Mouse (Mus musculus) mesoderm, embryonic 11.5 days (tissue): ENCODE measurements around the gene Gm10097.

Experiments
- DNase-seq: peaks from one replicate; pipeline ENCODE4 v3.0.0-alpha.2; 2012; ENCODE audit warnings: low read depth, low spot score

Gene Gm10097

GRCm38 (mm10) chr10:5083716-5084115 is 14.7 kb downstream of the Gm10097 start:
- no peak for DNase-seq

- no peak for DNase-seq
Measured at GRCm38 (mm10) chr10:5085792-5086191, 16.8 kb downstream of the Gm10097 start.

GRCm38 (mm10) chr10:5086329-5086728 is 17.3 kb downstream of the Gm10097 start:
- DNase-seq = no peak

- no peak for DNase-seq
Measured at GRCm38 (mm10) chr10:5087336-5087735, 18.3 kb downstream of the Gm10097 start.

GRCm38 (mm10) chr10:5089133-5089532 is 20.1 kb downstream of the Gm10097 start:
- DNase-seq = peak; percentile 12

- DNase-seq = no peak
Measured at GRCm38 (mm10) chr10:5096996-5097753, 28.2 kb downstream of the Gm10097 start.

DNA sequence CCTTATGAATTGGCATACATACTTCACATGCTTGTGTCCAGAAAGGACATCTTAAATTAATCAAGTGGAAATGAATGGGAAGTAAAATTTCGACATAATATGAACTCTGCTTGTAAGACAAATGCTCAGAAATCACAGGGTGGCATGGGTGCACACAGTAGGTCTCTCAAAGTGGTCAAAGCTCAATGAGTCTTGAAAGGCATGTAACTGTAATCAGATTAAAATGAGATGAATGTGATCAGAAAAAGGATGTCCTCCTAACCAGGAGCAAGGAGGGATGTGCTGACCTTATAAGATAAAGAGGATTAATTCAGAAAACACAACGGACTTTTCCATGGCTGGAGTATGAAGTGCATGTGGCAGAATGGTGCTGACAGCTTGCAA is 28.8 kb downstream of the Gm10097 start:
- DNase-seq = no peak

GRCm38 (mm10) chr10:5110773-5111172 is 41.8 kb downstream of the Gm10097 start:
- no peak for DNase-seq

DNA sequence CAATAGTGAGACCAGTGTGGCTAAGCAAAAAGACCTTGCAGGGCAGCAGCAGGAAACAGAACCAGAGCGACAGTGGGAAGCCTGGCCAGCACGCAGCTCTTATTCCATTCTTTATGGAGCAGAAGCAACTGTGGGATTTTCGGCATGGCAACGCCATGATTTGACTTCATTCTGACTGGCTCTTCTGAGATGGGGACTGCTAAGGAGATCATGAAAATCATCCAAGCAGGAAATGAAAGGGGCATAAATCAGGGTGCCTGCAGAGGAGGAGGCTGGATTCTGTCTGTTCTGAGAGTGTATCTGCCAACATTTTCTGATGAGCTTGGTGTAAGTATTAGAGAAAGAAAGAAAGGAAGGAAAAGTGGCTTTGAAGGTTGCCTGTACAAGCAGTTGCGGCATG is 47.2 kb downstream of the Gm10097 start:
- no peak for DNase-seq

DNA sequence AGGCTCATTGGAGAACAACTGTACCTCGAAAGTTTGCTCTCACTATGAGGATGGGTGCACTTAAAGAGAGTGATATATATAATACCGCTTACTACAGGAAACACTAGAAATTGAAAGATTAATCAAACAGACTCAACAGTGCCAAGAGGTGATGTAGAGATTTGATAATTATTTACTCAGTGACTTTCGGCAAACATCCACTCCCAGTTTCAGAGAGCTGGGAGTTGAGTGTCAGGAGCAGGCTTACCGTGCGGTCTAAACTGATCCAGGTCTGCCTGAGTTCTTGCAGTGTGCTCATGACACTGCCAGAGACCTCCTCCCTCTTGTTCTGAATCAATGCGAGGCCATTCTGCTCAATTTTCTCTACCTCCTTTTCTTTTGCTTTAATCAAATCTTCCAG is 47.7 kb downstream of the Gm10097 start:
- no peak for DNase-seq
